Mouse (Mus musculus) heart, embryonic 16.5 days (tissue): Measurements from ENCODE around the gene Sytl3. TPM values are rescaled to one million over a fixed set of nuclear protein-coding genes. Genes with fewer than 3 reads are reported as not detected.
"Not testable (repeated sequence)": the region's sequence is repeated elsewhere in the genome, so short reads cannot be mapped to it uniquely, and the experiment has no call there.

Experiments
- ATAC-seq: fragments of 200-750 bp; cut with Nextera tagmentation; replicated peaks from 2 replicates; pipeline ENCODE4 v1.8.0; 2017; ENCODE audit warnings: moderate number of reproducible peaks; ENCODE audit not compliant: insufficient read depth, low FRiP score; ENCODE audit errors: extremely low read depth
- H3K27ac ChIP-seq: fragments of 300-500 bp; sonication (generic); 2 replicates; pipeline ENCODE4 v1.5.1; 2014; ENCODE audit warnings: mild to moderate bottlenecking, low read length, control low read depth, moderate library complexity
- H3K27me3 ChIP-seq: fragments of 300-500 bp; sonication (generic); 2 replicates; pipeline ENCODE4 v1.6.1; 2014; ENCODE audit warnings: low read length, mixed read lengths; ENCODE audit not compliant: control insufficient read depth, insufficient read depth
- H3K36me3 ChIP-seq: fragments of 300-500 bp; sonication (generic); 2 replicates; pipeline ENCODE4 v1.6.1; 2014; ENCODE audit not compliant: control insufficient read depth, insufficient read depth
- H3K4me1 ChIP-seq: fragments of 300-500 bp; sonication (generic); 2 replicates; pipeline ENCODE4 v1.6.1; 2014; ENCODE audit warnings: low read length, mixed read lengths; ENCODE audit not compliant: control insufficient read depth, insufficient read depth
- H3K4me2 ChIP-seq: fragments of 300-500 bp; sonication (generic); 2 replicates; pipeline ENCODE4 v1.6.1; 2014; ENCODE audit warnings: low read depth, mild to moderate bottlenecking, control low read depth, low read length
- H3K4me3 ChIP-seq: fragments of 300-500 bp; sonication (generic); 2 replicates; pipeline ENCODE4 v1.5.1; 2014; ENCODE audit warnings: mild to moderate bottlenecking, control low read depth, low read length
- H3K9ac ChIP-seq: fragments of 300-500 bp; sonication (generic); 2 replicates; pipeline ENCODE4 v1.6.1; 2014; ENCODE audit warnings: low read length, control low read depth
- H3K9me3 ChIP-seq: fragments of 300-500 bp; sonication (generic); replicated peaks from 2 replicates; pipeline ENCODE4 v1.6.1; 2016; ENCODE audit warnings: low read length; ENCODE audit not compliant: control insufficient read depth
- WGBS: fragments of 180-500 bp; shearing (Covaris S2); extraction: QIAGEN DNeasy Blood & Tissue Kit; methylation state at CpG from one replicate; pipeline ENCODE4 v1.1.7; 2014; 5-methylcytosine and 5-hydroxymethylcytosine counted together
- polyA plus RNA-seq: library from polyadenylated mRNA; unstranded; fragments of >200 nt; fragmentation: Nextera tagmentation; extraction: Ambion mirVana; gene quantifications from 2 replicates; pipeline ENCODE4 v1.2.1, GENCODE M21; 2015

Sytl3 gene
- polyA plus RNA-seq, 1 experiment from 2014 or later = 5.2 TPM

DNA sequence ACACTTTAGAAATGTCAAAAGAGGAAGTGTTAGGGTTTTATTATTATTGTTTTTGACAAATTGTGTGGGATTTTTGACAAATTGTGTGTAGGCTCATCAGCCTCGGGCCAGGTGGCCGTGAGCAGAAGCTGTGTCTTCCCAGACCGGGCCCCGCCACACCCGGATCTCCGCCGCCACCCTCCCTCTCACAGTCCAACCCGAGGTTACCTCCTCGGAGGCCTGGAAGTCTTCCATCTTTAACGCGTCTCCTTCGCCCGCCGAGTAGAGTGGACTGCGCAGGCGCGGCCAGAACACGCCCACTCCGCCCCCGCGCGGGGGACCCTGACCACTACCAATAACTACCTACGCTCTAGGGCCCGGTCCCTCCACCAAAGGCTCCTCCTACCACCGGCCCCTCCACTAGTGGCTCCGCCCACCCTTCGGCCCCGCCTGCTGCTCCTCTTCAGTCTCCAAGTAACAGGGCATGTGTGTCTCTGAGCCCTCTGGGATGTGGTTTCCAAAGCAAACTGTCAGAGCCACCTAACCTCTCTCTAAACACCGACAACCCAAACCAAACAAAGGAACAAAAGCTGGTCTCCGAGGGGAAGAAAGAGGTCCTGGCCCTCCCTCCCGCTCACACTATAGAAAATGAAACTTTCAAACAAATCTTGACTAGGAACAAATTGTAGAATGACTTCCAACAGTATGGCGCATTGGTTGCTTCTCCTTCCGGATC lies 3.2 kb upstream of the Sytl3 start, which contains the start of gene Dynlt1f:
TSS of gene Dynlt1f (minus strand) at position 334 of the 715 bp plus-strand sequence.
- H3K4me1 ChIP-seq, H3K36me3 ChIP-seq, H3K9me3 ChIP-seq, H3K27me3 ChIP-seq: not testable (repeated sequence)
- ATAC-seq = peak; percentile 96
- H3K9ac ChIP-seq = peak within 1 kb of the TSS; percentile 76
- peak within 1 kb of the TSS; percentile 62 for H3K4me2 ChIP-seq
- peak within 1 kb of the TSS; percentile 74 for H3K27ac ChIP-seq
- peak within 1 kb of the TSS; percentile 67 for H3K4me3 ChIP-seq
- 3% methylated on average over 24 of the region's 33 CpGs for WGBS

GRCm38 (mm10) chr17:6656471-6656870 lies 2.4 kb upstream of the Sytl3 start:
- WGBS = 100% methylated on average over 1 of the region's 3 CpGs
- not testable (repeated sequence) for H3K4me1 ChIP-seq, H3K27me3 ChIP-seq, H3K4me2 ChIP-seq, H3K9me3 ChIP-seq, ATAC-seq, H3K36me3 ChIP-seq, H3K9ac ChIP-seq, H3K27ac ChIP-seq, H3K4me3 ChIP-seq

DNA sequence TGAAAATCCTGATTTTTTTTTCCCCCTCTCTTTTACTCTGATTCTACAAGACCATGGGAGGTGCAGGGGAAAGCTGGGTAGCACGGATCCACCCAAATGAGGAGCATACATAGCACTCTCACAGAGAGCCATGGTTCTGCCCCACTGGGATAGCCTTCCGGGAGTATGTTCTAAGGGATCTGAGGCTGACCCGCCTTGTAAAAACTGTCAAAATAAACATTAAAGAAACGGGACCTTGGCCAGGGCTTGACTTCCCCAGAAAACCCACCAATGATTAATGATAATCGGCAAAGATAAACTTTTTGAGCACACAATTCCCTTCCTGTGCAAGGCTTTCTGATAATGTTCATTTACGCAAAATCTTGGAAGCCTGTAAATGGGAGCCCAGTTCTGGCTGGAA lies 1.7 kb downstream of the Sytl3 start:
- not testable (repeated sequence) for H3K4me2 ChIP-seq, H3K9ac ChIP-seq, H3K27me3 ChIP-seq, ATAC-seq, H3K4me1 ChIP-seq, H3K36me3 ChIP-seq, H3K27ac ChIP-seq, H3K9me3 ChIP-seq, H3K4me3 ChIP-seq
- 49% methylated on average over 6 of the region's 6 CpGs for WGBS

- H3K4me2 ChIP-seq, H3K9me3 ChIP-seq, H3K27ac ChIP-seq, H3K4me3 ChIP-seq, H3K27me3 ChIP-seq, H3K4me1 ChIP-seq, H3K9ac ChIP-seq, H3K36me3 ChIP-seq: not testable (repeated sequence)
- peak; percentile 50; the same call in 1 of the 2 replicates for ATAC-seq
- WGBS = 27% methylated on average over 7 of the region's 11 CpGs
These were observed 2.4 kb downstream of the Sytl3 start for GRCm38 (mm10) chr17:6661093-6661816.

DNA sequence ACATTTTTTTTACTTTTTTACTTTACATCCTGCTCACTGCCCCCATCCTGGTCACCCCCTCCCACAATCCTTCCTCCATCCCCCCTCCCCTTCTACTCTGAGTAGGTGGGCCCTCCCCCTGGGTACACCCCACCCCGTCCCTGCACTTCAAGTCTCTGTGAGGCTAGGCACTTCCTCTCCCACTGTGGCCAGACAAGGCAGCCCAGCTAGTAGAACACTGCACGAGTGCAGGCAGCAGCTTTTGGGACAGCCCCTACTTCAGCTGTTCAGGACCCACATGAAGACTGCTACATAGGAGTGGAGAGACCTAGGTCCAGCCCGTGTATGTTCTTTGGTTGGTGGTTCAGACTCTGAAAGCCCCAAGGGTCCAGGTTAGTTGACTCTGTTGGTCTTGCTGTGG lies 3.9 kb downstream of the Sytl3 start:
- H3K4me2 ChIP-seq, H3K27me3 ChIP-seq, H3K9me3 ChIP-seq, H3K27ac ChIP-seq, H3K9ac ChIP-seq, H3K36me3 ChIP-seq, H3K4me3 ChIP-seq, H3K4me1 ChIP-seq, ATAC-seq: not testable (repeated sequence)
- 62% methylated on average over 3 of the region's 3 CpGs for WGBS

- not testable (repeated sequence) for H3K9me3 ChIP-seq, H3K27me3 ChIP-seq, H3K27ac ChIP-seq, H3K9ac ChIP-seq, ATAC-seq, H3K4me2 ChIP-seq, H3K4me3 ChIP-seq, H3K4me1 ChIP-seq, H3K36me3 ChIP-seq
- 91% methylated on average over 4 of the region's 5 CpGs for WGBS
These were observed 6.5 kb downstream of the Sytl3 start for GRCm38 (mm10) chr17:6665389-6665788.

- H3K4me1 ChIP-seq, H3K27ac ChIP-seq, H3K4me2 ChIP-seq, H3K9me3 ChIP-seq, H3K36me3 ChIP-seq, H3K9ac ChIP-seq, ATAC-seq, H3K4me3 ChIP-seq, H3K27me3 ChIP-seq: not testable (repeated sequence)
- no CpG with 5 or more reads among the region's 6 CpGs for WGBS
These were observed 9.6 kb downstream of the Sytl3 start for GRCm38 (mm10) chr17:6668522-6668921.

- not testable (repeated sequence) for H3K36me3 ChIP-seq, H3K4me1 ChIP-seq, H3K27ac ChIP-seq, H3K9me3 ChIP-seq, H3K4me2 ChIP-seq, H3K27me3 ChIP-seq, H3K4me3 ChIP-seq, ATAC-seq, H3K9ac ChIP-seq
- 48% methylated on average over 5 of the region's 5 CpGs for WGBS
These were observed 15.4 kb downstream of the Sytl3 start for GRCm38 (mm10) chr17:6674297-6674696.

DNA sequence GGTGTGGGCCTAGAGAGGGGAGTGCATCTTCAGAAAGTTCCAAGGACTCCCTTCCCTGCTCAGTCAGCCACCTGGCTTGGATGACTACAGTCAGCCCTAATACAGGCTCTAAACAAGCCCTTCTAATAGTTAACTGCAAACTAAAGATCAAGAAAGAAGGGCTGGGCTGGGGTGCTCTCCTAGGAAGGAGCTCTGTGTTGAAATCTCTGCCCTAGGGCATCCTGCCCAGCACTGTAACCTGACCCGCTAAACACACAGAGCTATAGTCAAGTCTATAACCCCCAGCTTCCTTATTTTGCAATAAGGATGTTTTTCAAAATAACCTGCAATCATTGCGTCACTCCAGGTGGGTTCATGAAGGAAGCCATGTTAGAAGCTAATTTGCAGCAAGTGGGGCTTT lies 19.2 kb downstream of the Sytl3 start:
- H3K27ac ChIP-seq, H3K9ac ChIP-seq, ATAC-seq, H3K4me1 ChIP-seq, H3K9me3 ChIP-seq, H3K4me3 ChIP-seq, H3K27me3 ChIP-seq, H3K36me3 ChIP-seq, H3K4me2 ChIP-seq: not testable (repeated sequence)
- WGBS = 80% methylated on average over 1 of the region's 2 CpGs
